Mouse (Mus musculus) left cerebral cortex, adult 9 months (tissue): ENCODE measurements at regions not wholly inside any gene's neighbourhood (a gene's known extent, or its start where the extent isn't known, plus 50 kb on each side); places are given as distances from the start of the nearest gene placed in this dataset.

ENCODE experiments used
- DNase-seq, 2 experiments: peaks; one replicate each; pipeline ENCODE4 v3.0.0; 2022; ENCODE audit warnings: low spot score in 2 of 2

DNA sequence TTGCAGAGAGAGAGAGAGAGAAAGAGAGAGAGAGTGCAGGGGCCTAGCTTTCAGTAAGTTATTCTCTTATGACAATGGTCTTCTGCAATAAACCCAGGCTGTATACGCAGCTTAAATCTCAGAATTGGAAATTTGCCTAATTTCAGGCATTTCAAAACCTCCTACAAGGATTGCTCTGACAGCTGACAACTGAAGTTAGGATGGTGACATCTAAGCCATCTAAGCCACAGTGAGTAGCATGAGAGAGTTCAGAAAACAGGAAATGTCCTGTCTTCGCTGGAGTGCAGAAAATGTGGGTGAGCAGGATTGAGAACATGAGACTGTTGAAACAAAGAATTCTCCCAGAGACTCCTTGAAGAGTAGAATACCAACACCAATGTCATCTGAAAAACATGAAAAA, 56.8 kb downstream of the Fam110c start:
- DNase-seq, result no peak

DNA sequence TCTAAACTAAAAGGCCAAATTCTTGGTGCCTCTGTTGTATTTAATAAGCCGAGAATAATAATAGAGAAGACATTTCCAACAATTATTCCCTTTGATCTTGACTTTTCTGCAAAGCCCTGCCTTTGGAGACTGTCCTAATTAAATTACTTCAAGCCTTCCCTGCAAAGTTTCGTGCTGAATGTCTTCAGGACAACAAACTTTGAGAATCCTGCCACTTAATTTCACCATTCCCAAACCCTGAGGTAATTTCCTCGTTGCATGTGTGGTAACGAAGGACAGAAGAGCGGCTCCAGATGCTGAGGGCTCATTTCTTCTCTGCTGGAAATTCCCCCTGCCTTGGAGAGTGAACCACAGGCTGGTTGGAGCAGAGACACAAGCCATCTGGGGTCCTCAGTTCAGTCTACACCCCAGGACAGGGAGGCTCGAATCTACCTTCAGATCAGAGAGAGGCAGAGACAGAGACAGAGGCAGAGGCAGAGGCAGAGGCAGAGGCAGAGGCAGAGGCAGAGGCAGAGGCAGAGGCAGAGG, 60.9 kb downstream of the Fam110c start:
- no peak for DNase-seq

DNA sequence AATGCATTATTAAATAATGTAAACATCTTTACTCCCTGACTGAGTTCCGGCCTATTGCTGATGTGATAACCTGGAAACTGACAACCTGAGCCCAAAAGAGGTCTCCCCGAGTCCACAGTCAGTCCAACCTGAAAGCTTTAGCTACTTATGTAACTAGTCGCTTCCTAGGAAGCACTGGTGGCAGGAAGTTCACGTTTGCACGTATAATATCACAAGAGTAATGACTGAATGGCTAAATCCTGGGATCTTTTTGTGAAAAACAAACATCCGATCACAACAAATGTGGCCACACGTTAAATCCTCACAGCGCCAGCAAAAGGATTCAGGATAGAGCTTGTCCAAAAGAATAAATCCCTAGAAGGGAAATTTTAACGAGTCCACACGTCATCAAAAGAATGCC, 62.7 kb downstream of the Fam110c start:
- DNase-seq, result no peak

DNA sequence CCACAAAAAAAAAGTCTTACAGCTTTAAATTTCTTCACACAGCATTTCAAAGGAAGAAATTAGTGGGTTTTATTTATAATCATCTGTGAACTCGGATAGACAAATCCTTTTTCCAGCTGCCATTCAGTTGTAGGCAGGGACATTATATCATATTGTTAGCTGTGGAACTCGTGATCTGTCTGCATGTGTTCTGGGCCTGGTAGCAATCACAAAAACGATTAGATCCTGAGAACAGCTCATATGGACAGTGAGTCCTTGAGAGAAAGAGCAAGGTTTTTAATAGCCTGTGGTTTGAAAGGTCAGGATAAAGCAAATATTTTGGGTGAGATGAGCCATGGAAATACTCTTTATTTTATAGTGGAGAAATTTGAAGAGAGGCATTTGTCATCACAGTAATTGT, 63.2 kb downstream of the Fam110c start:
- no peak for DNase-seq

DNA sequence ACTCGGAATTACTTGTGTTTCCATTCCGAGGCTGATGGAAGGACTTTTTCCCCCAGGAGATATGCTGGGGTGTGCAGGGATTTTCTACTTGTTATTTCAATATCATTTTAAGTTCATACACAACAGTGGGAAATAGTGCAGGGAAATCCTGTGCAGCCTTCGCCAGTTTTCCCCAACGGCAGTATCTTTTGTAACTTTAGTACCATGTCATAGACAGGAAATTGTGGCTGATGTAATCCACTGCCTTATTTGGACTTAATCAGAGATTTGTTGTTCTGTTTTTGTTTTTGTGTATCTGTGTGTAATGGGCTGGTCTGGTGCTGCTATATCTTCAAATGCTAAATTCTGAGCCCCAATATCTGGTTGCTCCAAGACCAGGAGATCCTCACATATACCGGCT, 63.8 kb downstream of the Fam110c start:
- no peak for DNase-seq

DNA sequence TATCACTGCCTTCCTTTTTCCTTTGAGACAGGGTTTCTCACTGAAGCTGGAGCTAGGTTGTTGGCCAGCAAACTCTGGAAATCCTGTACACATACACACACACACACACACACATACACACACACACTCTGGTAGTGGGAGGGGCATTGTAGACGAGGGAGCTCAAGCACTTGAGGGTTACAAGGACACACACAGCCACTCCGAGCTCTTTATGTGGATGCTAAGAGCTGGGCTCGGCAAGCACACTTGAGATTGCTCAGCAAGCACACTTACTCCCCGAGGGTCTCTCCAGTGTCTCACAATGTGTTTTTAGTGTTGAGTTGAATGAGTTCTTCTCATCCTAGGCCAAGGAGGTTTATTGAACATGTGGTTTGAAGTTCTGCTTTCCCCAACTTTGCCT, 66.2 kb downstream of the Fam110c start:
- DNase-seq, result no peak

DNA sequence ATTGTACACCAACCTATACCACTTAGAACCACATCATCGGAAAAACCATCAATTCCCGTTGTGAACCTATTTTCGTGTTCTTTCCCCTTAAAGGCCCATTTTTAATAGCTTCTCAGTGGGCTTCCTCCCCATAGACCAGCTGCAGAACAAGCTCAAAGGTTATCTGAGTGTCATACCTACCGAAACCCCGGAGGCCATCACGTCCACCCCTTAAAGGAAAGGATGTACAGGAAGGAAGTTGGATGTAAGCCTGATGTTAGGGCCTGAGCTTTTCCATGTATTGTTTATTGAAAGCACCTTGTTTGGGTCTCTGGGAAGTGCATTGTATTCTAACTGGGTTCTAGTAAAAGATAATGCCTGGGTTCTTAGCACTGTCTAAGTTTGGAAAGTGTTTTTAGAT, 69.6 kb downstream of the Fam110c start:
- no peak for DNase-seq

DNA sequence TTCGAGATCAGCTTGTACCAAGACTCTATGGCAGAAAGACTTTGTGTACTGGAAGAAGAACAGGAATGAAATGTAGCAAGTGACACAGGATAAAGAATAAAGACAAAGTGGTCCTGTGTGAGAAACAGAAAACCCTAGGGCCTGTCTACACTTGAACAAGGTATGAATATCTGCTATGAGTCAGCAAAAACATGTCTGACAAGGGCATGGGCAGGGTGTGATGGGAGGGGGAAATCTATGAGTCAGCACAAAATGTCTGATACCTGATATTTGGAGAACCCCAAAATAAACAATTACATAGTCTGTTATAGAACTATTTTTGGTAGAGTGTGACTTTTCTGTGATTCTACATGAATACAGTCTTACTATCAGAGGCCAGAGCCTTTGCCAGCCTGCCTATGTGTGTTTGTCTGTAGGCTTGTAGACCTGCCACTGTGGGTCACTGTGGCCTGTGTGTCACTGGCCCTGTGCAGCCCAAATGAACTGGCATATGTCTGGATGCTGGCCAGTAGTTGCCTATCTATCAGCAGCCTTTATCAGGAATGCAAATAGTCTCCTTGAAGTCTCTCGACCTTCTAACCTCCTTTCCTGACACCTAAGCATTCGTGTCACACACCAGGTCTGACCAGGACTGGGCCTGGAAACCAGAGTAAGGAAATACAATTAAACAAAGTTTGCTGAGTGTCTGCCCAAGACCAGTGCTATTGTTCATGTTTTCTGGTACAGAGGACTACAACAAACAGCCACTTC, 71.5 kb downstream of the Fam110c start:
- DNase-seq, result no peak

DNA sequence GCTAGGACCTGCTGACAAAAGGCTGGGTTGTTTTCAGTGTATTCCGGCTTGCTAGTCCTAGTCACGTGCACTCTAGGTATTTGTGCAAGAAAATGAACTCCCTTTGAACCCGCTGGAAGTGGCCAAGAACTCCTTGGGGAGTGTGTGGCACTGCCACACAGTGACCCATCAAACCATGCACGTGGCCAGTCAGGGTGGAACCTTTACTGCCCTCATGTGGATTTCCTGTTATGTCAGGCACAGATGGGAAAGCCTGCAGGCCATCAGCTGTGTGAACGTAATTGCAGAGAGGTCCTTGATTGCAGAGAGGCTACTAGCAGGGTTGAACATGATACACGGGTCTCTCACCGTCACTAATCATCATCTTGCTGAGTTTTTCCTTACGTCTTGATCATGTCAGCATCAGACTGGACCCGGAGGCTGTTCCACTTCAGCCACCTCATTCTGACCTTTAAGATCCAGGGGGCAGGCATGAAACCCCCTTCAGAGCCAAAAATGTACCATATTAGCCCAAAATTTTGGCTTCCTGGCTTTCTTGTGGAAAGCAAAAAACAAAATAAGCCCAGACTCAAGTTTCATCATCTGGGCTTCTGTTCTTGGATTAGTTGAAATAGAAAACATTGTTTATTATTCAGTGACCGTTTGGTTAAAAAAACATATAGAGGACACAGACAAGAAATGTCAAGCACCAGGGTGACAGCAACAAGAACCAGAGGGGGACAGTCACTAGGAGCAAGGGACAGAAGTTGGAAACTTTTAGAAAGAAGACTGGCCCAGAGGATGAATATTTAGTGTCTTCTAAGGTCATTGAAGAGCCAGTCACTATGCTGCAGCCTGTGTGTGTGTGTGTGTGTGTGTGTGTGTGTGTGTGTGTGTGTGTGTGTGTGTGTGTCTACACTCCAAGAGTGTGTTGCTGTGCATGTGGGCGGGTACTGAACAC, 75.0 kb downstream of the Fam110c start:
- no peak for DNase-seq

DNA sequence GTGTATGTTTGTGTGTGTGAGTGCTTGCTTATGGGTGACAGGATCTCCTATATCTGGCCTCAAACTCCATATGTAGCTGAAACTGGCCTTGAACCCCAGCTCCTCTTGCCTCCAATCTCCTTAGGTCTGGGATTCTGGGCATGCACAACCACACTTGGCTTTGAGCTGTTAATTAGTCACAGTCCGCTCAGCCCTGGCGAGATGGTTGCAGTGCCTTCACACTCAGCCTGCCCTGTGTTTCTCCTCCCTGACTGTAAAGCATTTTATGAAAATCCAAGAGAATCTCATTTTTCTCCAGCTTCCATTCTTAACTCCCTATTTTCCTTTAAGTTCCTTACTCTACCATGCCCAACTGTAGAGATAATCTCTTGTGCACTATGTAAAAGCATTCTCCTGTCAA, 80.1 kb downstream of the Fam110c start:
- DNase-seq, result no peak

DNA sequence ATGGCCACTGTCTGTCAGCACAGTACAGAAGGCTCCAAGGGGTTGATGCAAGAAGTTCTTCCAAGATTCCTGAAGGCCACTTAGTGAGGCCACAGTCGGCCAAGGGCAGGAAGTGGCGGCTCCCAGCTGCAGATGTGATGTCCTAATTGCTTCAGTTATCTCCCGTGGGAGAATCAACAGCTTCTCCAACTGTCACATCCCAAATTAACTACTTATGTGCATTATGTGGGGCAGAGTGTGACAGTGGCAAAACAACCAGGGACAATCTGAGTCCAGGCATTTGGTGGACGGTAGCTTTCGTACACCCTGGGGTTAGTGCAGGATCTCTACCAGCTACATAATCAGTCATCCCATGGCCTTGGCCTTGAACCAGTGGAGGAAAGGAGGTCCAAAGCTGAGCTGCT, 80.9 kb downstream of the Fam110c start:
- DNase-seq, result no peak

DNA sequence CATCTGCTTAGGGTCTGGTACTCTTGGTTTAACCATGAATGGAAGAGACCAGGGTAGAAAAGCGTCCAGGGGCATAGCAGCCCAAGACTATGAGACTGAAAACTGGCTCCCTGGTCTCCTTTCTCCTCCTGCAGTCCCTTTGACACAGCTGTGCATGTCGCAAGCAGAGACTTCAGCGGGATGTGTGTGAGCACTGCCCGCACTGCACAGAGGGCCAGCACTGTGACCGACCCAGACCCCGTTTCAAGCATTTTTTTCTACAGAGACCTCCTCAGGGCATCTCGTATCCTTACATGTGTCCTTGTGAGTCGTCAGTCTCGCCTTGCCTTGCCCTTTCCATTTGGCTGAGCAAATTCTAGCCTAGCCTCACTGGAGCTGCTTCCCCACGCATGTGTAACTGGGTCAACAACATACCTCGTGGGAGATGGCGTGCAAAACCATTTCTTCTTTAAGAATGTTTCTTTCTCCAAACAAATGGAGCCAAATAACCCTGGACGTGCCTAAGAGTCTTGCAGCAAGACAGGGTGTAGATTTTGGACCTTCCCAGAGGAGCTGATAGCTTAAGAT, 82.6 kb downstream of the Fam110c start:
- DNase-seq, result no peak

DNA sequence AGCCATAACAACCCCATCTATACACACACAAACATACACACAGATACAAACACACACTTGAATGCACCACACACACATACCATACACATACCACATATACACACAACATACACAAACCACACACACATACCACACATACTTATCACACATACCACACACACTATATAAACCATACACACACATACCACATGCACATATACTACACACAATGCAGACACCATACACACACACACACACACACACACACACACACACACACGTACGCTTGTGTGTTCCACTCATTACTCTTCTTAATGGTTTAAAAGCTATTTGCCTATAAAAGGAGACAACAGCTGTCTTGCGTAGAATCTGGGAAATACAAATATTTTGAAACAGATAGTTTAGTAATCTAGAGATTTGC, 83.1 kb upstream of the Gm6993 start:
- DNase-seq, result no peak

DNA sequence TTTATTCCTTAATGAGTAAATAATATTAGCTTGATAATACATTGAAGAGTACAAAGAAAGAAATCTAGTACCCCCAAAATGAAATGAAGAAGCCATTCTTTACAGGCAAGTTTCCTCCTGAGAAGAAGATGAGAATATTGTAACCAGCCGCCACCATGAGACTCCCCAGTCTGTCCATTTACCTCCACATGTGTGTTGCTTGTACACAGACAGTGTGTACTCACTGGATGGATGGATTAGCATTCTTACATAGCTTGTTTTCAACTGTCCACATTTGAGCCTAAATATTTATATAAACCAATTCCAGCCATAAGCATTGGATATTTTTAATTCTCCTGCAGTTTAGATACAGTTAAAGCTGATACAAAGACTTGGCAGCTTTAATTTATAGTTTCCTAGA, 82.7 kb upstream of the Gm6993 start:
- DNase-seq, result no peak

DNA sequence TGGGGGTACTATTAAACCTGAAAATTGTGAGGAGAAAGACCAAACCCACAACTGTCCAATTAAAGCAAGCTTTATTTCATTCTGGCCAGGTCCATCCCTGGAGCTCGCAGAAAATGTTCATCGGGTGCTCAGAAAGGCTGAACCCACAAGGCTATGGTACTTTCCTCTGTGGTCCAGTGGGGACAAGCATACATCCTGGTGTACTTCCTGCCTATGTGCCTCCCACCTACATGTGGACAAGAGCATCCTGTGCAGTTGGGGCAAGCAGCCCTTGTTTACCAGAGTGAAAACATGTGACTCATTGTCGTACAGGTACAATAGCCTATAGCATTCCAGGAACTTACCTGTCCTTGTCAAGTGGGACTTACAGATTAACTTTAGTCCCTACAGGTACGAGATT, 81.7 kb upstream of the Gm6993 start:
- DNase-seq, result no peak

DNA sequence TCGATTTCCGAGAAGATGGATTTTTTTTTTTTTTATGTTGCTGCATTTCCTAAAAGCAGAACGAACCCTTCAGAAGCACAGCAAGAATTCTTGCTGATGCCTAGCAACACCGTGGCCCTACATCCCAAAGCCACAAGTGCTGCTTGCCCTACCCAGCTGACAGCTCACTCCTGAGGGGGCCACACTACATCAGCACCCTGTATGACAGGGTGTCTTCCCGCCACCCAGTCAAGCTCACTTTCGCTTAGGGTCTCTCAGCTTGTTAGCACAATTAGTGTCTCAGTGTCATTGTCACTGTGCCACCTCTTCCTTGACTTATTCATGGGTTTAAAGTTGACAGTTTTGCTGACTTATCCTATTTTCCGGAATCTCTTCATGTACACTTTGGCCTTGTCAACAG, 81.2 kb upstream of the Gm6993 start:
- DNase-seq, result no peak

DNA sequence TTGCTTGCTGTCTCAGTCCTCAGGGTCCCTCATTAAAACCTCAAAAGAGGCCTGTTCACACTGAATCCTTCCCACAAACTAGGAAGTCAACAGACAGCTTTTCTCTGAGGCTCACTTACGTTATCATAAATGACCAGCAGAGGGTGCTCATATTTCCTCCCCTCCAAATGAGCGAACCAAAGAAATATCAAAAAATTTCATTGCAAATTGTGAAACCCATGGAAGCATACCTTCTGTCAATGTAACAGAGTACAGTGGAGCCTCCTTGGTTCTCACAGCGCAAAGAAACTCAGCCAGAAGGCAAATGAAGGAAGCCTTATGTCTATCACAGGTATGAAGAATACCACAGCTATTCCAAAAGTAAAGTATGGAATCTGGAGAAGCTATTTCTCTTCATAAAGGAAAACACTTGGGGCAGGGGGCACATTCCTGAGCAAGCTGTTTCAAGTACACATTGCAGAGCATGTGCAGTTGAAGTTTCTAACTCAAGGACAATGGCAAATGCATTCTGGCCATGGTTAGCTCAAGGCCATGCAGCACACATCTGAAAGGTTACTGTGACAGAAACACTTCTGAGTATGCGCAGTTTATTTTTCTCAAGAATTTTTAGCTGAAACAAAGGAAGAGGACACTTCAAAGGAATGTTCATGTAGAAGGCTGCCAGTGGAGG, 72.2 kb upstream of the Gm6993 start:
- DNase-seq, result peak in 1 of 2 experiments; percentile 51

DNA sequence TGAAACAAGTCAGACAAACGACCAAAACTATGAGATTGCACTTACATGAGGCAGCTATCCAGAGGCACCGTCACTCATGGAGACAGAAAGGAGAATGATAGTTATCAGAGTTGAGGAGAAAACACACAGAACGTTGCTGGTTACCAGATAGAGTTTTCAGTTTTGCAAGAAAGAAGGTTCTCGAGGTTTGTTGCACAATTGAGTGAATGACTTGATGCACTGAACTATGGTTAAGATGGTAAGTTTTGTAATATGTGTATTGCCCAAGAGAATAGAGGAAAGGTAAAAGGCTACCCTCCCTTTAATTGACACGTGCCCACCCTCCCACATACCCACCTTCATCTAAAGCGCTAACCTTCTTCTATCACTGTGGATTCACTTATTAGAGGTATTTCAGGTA, 70.5 kb upstream of the Gm6993 start:
- no peak for DNase-seq

DNA sequence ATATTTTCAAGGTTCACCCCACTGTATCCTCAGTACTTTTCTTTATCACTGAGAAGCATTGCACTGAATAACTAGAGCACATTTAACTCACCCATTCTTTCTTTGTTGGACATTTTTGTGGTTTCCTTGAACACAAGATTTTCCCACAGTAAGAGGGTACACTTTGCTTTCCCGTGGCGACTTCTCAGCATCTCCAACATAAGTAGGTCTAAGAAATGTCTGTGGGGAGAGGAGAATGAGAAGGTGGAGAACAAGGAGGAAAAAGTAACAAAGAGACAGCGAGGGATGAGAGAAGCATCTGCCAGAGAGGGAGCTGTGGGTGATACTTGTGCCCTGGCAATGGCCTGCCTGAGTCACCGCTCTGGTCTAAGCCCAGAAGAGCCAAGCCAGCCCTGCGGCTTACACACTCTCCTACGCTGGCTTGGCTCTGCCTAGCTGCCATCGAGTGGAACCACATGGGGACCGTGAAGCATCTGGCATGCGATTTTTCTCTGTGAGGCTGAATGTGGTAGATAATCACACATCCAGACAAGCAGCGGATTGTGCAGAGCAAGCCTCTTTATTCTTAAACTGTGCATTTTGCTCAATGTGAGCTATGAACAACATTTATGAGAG, 69.9 kb upstream of the Gm6993 start:
- peak; percentile 65 to 85 for DNase-seq

DNA sequence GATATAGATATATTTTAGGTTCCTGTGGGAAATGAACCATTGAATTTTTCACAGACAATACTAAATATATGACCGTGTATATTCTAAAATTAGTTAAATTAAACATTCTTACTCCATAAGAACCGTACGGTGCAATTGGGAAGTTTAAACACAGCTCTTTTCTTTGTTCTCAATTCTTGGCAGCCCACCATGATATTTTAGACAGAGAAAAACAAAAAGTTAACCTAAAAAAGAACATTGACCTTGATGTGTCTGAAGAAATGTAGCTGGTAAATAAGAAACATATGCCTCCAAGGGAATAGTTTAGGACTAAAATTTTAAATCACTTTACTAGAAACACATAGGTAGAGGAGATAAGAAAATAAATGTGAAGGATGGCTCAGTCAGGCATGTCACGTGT, 68.6 kb upstream of the Gm6993 start:
- DNase-seq, result no peak

DNA sequence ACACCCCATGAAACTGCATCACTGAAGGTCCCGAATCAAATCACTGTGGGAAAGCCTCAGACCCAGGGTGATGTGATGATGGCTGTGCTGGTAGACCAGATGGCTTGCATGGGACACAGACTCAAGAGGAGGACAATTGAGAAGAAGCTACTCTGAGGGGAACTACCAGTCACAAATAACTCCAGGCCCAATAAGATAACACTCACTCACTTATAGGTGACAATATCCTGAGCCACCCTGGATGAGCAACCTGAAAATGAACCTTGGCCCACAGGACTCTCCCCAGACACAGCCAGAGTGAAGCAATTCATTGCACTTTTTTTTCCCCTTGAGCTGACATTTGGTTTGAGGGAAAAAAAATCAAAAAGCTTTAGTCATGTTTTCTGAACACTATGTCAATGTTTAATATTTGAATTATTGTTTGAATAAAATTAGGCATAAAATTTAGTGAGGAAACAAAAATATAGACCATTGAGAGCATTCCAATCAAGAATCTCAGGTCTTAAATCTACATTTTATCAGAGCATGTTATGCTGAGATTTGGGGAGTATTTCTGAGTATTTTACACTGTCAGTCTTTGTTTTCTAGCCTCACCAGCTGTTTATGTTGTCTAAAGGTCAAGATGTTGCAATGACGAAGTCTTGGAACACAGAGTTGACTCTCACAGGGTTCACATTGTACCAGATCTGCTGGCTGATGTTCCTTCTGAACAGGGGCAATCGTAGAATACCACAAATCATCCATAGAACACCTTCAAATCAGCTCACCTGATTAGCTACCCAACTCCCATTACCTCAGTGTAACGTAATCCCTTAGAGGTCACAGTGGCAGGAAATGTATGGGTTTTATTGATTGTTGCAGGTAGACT, 67.9 kb upstream of the Gm6993 start:
- no peak for DNase-seq
